Mouse (Mus musculus): ENCODE data around the gene Exoc4.

Gene Exoc4

DNA sequence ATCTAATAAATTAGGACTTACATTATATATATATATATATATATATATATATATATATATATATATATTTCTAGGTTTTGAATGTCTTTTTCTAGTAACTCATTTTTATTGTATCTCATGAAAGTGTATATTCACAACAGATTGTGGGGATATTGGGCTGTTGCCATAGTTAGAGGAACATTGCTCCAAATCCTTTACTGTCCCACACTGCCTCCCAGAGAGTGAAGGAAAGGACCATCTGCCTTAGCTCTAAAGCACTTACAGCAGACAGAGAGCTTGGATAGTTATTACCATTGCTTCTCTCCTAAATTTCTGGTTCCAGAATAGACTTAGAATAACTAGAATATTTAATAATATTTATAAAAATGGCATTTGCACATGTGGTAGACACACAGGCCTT lies 512.7 kb downstream of the Exoc4 start:
- peak; percentile 35 for DNase-seq (ENCODE audit: low read depth, low spot score)

DNA sequence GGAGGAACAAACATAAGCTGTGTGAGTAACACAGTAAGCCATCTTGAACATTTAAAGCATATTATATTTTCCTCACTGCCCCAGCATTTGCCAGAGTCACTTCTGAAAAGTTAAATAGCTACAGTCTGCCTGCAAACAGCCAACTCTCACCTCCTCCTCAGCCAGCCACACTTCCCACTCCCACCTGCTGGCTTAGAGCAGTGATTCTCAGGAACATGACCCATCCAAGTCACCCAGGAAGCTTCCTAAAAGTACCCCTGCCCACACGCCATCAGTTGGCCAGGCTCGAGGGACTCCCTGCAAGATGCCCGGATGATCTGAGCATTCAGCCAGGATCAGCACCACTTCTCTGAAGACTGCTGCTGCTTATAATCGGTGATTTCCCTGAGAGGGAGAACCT lies 514.4 kb downstream of the Exoc4 start:
- peak; percentile 90 for DNase-seq (ENCODE audit: low read depth, low spot score)

DNA sequence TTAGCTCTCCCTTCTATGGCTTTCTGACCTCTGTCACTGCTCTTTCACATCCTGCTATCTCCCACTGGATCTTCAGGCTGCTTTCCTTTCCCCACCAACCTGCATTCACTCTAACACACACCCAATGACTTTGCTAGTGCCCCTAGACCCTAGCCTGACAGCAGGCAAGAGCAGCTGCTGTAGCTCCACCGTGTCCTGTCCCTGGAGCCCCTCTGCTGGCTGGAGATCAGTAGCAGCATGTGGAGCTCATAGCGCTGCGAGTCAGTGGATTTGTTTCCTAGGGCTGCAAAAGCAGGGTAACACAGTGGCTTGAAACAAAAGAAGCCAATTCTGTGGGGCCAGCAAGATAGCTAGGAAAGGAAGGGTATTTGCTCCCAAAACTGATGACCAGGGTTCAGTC lies 515.1 kb downstream of the Exoc4 start:
- DNase-seq (ENCODE audit: low read depth, low spot score) = no peak

DNA sequence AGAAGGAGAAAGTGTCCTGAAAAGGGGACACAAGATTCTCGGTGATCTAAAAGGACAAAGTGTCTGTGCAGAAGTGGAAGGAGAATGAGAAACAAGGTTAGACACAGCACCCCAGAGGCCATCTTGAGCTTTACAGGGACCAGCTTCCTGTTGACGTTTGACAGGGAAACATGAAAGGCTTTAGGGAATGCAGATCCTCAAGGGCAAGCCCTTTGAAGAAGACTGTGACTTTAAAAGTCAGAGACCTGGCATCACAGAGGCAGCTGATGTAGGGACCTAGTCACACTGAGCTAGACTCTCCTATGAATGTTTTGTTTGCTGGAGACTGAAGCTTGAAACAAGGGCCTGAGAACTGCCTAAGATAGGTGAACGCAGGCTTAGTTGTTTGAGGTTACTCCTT lies 520.4 kb downstream of the Exoc4 start:
- DNase-seq (ENCODE audit: low read depth, low spot score) = no peak

DNA sequence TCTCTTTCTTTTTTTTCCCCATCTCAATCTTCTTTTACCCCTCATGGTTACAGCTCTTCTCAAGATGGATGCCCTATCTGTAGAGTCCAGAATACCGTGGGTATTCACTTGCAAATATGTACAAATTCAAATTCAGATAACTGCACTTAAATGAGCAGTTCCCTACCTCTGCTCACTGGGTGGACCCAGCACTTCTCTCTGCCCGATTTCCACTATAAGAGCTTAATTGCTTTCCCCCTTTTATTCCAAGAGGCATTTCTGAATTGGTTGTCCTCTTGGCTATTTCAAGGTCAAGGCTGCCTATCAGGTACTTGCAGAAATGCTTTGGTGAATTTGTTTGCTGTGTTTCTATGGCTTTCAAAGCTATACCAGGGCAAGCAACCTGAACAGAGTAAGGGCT lies 521.1 kb downstream of the Exoc4 start:
- no peak for DNase-seq (ENCODE audit: low read depth, low spot score)

DNA sequence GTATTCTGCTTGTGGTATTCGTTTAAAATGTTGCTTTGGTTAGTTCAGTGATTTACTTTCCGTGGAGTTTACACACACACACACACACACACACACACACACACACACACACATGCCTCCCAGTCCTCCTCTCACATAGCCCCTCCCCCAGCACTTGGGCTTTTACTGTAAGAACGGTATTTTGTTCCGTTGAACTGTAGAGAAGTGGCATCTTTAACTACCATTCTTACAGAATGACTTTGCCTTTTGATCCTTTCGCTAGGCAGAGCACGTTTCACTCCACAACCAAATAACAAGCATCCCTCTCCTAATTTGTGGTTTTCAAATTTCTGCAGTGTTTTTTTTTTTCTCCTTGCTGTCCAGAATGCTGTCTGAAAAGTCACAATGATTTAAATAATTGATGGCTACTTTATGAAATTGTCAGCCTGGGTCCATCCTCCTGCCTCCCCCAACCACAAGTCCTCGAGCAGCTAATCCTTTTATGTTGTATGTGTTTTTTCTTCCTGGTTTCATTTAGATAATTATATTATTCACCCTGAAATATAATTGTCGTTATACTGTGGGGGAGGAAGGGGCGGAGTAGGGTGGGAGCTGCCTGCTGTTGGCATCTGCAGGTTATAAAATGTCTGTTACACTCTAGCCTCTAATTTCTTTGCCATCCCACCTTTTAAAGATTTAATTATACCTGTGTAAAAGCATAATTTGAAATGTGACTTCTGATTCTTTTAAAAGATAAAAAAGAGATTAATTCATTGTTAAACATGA lies 523.8 kb downstream of the Exoc4 start:
- no peak for DNase-seq (ENCODE audit: low read depth, low spot score)

DNA sequence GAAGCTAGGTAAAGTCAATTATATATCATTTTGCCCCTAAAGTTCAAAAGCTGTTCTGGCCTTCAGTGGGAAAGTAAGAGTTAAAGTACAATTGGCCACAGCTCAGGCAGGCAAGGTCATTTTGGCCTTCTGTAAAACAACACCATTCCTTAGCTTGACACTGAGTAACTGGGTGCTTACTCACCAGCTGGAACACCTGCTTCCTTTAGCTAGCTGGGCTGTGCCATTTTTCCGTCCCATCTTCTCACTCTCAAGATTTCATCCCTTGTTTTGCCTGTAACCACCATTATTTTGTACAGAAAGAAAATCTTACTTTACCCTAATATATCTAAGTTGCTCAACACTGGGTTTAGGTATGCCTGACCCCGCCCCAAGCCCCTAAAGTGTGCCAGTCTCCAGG lies 543.7 kb downstream of the Exoc4 start:
- no peak for DNase-seq (ENCODE audit: low read depth, low spot score)

DNA sequence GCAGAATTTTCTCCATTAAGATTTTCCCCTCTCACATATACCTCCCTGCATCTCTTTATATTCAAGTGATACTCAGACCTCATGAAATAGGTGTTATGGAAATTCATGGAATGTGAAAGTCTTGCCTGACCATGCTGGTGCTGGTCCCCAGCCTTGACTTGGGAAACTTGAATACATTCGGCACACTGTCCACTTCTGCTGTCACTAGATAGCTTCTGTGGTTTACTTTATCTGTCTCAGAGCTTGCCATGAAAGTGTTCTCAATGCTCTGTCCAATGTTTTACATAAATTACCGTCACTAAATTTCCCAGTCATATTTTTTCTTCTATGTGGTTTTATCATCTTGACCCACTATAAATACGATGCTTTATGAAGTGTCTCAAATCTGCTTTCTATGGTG lies 552.4 kb downstream of the Exoc4 start:
- DNase-seq (ENCODE audit: low read depth, low spot score) = no peak

DNA sequence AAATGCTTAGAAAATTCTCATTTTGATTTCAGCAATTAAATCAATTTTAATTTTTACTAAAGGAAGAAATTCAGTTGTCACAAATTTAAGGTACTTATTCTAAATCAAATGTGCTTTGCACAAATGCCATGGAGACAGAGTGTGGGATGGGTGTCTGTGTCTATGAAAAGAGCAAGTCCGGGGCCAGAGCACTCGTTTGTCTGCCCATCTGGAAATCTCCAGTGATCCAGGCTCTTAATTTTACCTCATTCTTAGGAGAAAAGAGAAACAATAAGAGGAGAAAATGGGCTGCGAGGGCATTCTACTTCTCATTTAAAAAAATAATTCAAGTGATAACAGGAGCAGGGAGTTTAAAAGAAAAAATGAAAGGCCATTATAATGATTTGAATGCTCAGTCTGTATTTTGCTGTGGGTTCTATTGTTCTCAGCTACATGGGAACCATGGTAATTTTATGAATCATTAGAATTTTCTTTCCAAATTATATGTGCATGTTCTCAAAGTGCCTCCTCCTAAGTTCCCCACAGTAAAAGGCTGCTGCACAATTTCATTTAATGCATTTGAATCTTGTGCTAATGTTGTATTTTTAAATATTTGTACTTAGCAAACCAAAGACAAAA lies 554.7 kb downstream of the Exoc4 start:
- peak; percentile 38 for DNase-seq (ENCODE audit: low read depth, low spot score)

DNA sequence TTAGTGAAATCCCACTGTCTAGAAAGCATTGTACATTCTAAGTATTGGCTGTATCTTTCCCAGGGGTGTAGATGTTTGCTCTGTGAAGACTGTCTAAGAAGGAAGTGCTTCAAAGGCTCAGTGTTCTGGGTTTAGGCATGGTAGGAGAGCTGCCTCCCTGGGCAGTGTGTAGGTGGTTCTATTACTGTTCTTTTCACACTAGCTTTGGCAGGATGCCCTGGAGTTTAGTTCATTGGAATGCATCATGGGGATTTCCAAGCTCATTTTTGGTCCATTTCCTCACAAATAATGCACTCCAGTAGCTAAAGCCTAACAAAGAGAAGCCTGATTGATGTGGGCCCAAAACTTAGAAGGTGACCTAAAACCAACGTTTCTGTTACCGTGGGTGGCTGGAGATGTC lies 555.9 kb downstream of the Exoc4 start:
- peak; percentile 93 for DNase-seq (ENCODE audit: low read depth, low spot score)

DNA sequence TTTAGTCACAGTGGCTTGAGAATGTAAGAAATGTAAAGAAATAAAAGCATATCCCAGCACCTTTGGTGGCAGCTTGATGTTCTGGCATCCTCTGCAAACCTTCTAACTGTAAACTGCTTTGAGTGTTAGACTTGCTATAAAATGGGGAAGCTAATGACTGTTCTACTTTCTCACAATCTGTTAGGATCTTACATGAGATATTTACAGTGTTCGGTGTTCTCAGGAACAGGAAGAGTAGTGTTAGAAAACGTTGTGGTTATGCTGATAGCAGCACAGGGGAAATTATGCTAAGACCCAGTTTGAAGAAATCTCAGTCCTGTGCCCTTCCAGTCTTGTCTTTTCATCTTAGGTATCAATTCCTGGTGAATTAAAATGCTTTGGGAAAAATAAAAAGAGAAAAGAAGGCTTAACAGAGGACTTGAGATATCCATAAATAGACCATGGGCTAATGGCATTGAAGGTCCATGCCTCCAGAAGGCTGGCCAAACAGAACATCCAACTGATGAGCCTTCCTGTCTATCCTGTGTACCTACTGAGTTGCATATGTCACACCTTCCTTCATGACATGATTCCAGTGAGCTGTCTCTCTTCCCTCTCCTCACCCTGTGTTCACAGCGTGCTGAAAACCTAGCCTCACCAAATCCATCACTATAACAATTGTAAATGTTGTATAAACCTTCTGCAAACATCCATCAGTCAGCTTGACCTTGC lies 557.3 kb downstream of the Exoc4 start:
- DNase-seq (ENCODE audit: low read depth, low spot score) = peak; percentile 42

DNA sequence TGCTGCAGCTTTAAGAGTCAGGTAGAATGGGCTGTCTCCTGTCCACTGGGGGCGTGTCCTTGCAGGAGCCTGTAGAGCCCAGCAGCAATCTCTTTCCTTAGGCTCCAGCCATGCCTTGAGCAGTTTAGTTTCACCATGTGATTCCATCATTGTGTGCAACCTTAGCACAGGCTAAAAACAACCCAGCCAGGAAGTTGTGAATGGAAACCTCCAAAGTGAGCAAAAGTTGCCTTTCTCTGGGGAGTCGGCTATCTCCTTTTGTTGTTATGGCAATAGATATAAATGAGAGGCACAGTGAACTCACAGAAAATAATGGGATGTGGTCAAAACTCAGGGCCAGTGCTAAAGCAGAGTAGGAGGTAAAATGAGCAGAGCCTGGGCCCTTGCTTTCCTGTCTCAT lies 565.5 kb downstream of the Exoc4 start:
- no peak for DNase-seq (ENCODE audit: low read depth, low spot score)

DNA sequence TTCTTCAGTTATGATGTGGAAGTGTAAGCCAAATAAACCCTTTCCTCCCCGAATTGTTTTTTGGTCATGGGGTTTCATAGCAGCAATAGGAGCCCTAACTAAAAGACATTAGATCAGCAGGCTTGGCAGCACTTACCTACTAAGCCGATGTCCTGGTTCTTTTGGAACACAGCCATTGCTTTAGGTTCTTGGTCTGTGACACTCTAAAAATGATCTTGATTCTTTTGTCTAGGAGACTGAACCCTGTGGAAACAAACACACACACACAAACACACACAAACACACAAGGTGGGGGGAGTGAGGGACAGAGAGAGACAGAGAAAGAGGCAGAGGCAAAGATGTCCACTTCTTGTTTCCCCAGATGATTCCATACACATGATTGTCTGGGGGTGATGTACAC lies 574.3 kb downstream of the Exoc4 start:
- DNase-seq (ENCODE audit: low read depth, low spot score) = no peak

DNA sequence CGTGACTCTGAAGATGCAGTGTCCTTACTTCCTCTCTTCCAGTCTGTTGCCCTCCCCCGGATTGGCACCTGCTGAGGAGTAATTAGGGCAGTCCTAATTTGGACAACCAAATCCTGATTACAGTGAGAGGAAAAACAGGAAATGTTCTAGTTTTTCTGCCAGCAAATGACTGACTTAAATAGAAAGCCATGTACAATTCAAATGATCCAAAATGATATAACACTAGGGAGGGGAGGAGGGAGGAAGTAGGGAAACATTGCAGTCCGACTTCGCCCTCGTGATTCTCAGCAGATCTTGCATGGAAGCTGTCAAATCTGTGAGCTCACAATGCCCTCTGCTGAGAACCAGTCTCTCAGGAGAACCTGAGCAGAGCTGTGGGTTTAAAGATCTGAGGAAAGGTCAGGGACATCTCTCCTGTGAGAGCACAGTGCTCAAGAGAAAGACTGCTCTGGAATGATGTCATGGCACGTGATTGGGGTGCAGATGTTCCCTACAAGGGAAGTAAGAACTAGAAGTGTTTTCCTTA lies 575.0 kb downstream of the Exoc4 start:
- peak; percentile 86 for DNase-seq (ENCODE audit: low read depth, low spot score)

DNA sequence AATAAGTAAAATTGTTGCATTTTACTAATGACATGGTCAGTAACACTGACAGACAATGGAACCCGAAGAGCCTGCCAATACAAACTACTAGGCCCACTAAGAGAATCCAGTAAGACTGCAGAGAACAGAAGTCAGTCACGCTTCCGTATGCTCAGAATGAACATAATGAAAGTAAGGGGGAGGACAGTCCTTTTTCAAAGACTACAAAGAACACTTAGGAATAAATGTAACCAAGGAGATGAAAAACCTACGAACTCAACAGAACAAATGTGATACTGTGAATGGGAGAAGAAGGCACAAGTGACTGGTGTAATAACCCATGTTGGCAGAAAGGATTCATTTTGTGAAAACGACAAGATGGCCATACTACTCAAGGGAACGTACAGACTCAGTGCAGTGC lies 579.6 kb downstream of the Exoc4 start:
- peak; percentile 58 for DNase-seq (ENCODE audit: low read depth, low spot score)

DNA sequence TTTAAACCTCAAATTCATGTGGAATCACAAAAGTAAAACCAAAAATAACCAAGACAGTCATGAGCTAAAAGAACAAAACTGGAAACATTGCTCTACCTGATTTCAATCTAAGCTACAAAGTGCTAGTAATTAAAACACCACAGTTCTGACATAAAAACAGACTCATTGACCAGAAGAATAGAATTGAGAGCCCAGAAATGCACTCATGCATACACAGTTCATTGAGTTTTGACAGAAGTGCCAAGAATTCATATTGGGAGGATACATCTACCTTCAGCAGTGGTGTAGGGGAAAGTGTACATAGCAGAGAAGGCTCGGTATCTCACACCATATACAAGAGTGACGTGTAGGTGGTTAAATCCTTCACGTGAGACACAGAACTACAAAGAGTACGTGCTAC lies 580.4 kb downstream of the Exoc4 start:
- no peak for DNase-seq (ENCODE audit: low read depth, low spot score)

DNA sequence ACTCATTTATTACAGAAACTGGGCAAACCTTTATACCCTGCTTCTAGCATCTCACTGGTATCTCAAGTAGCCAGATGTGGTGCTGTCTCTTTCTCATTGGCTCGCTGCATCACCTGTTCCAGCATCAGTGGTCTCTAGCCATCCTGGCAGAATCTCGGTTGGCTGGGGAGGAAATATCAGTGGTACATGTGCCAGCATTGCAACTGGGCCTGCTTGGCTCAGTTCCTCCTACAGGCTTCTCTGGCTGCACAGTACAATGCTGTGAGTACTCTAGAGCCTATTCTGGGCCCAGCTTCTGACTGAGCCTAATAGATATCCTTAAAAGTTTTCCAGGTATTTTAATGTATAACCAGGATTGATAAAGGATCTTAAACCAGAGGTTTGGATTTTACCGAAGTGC lies 582.4 kb downstream of the Exoc4 start:
- no peak for DNase-seq (ENCODE audit: low read depth, low spot score)

DNA sequence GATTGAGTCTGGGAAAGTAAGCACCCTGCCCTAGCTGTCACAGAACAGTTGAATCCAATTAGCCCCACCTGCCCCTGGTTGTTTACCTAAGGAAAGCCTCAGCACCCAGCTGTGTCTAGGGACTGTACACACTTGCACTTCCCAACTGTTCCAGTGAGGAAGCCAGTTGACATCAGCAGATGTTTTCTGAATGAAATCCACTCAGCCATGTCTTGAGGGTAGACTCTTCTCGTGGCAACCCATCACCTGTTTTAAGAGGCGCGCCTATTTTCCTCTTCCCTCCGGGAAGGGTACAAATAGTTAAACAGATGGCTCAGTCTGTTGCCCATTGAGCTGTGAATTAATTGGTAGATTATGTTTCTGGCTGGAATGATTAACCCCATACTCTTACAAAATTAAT lies 584.1 kb downstream of the Exoc4 start:
- no peak for DNase-seq (ENCODE audit: low read depth, low spot score)

DNA sequence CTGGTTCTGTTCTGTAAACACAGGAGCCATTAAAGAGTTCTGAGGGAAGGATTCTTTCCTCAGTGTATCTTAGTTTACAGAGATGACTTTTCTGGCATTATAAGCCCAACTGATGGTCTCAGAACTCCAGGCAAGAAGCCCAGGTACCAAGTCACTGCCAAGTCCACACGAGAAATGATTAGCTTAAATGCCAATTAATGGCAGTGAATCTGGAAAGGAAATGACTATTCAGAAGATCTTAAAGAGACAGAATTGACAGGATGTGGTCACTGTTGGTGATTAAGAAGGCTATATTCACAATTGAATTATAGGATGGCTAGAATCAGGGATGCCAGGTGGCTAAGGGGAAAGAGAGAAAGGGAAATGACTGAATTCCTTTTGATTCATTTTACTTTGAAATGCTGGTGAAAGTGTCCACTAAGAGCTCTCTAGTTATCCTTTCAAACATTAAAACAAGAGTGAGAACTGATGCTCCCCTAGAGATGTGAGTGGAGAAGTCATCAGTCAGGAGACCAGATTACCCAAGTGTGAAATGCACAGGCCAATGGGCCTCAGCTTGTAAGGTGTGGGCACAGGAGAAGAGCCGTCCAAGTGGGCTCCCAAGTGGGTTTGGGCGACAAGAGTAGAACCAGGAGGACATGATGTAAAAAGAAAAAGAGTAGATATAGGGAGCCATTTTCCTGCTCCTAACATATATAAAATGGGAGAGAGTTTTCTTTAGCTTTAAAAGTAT lies 587.3 kb downstream of the Exoc4 start:
- DNase-seq (ENCODE audit: low read depth, low spot score) = no peak

DNA sequence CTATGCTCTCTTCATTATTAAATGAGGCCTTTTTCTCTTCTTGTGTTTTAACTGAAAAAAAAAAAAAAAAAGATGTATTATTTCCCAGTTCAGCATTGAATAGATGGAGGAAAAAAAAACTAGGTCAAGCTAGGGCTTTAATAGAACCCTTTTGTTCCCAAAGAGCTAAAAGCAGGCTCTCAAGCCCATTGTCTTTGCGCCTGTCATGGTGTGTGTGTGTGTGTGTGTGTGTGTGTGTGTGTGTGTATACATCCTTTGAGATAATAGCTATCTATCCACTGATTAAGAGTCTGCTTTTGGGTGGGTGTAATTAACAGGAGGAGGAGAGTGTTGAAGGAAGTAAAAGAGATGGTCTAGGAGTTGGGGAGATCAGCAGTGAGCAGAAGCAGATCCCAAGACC lies 594.0 kb downstream of the Exoc4 start:
- DNase-seq (ENCODE audit: low read depth, low spot score) = no peak

DNA sequence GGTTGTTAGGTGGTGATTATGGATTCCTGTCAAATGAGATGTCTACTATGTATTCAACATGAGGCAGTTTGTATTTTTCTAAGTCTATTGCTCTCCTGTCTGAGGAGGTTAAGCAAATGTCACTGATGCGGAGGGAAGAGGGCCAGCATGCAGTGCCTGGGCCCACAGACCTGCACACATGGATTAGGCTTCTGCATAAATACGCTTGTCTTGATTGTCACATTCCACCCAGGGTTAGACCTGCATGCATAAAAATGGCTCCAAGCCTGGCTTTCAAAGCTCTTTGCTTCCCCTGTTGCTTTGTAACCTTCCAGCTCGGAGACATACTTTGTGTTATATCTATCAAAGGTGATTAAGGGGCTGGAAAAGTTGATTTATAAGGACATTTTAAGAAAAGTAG lies 610.2 kb downstream of the Exoc4 start:
- no peak for DNase-seq (ENCODE audit: low read depth, low spot score)

DNA sequence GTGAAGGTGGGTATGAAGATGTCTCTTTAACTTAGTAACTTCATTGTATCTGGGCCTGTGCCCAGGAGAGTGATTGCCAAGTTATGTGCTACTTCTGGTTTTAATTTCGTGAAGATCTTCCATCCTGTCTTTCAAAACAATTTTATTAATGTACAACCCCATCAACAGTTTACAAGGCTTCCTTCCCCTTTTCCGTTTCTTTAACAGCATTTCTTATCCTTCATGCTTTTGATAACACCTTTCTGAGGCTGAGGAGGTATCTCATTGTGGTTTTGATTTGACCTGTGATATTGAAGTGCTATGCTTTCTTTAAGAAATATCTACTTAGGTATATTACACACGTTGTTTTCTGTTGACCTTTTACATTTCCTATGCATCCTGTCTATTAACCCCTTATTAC lies 616.9 kb downstream of the Exoc4 start:
- no peak for DNase-seq (ENCODE audit: low read depth, low spot score)
